Mouse (Mus musculus): ENCODE data around the gene Nrgn.

DNA sequence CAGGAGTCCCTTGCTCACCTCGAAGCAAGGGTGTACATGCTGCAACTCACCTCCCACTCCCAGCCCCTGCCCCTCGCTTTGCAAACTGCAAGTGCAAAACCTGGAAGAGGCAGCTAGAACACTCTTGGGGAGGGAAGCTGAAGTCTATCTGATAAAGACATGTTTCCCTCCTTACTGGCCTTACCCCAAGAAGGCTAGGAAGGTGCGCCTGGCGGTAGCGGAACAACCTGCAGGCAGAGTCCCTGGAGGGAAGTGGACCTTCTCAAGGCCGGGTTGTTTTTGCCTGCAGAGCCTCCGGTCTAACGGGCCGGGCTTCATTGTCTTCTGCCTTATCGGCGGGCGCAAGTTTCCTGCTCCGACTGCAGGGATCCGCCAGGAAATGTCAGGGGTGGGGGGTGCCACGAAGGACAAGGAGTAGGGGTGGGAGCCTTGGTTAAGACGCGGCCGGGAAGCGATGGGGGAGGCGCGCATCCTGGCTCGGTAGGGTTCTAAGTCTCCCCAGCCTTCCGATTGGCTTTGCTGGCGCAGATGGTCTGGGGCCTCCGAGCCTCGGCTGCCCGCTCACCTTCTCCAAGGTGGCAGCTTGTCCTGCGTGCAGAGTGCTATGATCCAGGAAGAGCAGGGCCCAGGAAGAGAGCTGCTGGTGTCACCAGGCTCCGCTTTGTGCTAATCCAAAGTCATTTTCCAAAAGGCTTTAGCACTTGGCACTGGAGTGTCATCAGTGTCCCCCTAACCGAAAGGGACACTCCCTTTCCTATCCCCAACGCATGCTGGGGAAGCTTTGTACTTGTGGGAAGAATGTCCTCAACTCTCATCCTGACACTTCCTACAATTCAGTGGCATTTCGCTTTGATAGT is 22.4 kb downstream of the Nrgn start:
- TF ChIP-seq CTCF (IDR thresholded peaks at IDR 0.05; ENCODE audit: extremely low read depth, insufficient read length, insufficient replicate concordance, low read depth, low read length) (peak; percentile 44; the same call in 1 of the 2 replicates), POLR2A (IDR thresholded peaks at IDR 0.05; ENCODE audit: low read depth, low read length) (peak; percentile 22; the same call in 1 of the 2 replicates)

Measured in small intestine, adult 2 months (tissue).